Mouse (Mus musculus): ENCODE measurements around the gene Lgals3bp. TPM values are rescaled to one million over a fixed set of nuclear protein-coding genes. Genes with fewer than 3 reads are reported as not detected.

The Lgals3bp gene
- 1.5 and 3.0 TPM in 2 replicates for total RNA-seq (2012; rRNA removed)

DNA sequence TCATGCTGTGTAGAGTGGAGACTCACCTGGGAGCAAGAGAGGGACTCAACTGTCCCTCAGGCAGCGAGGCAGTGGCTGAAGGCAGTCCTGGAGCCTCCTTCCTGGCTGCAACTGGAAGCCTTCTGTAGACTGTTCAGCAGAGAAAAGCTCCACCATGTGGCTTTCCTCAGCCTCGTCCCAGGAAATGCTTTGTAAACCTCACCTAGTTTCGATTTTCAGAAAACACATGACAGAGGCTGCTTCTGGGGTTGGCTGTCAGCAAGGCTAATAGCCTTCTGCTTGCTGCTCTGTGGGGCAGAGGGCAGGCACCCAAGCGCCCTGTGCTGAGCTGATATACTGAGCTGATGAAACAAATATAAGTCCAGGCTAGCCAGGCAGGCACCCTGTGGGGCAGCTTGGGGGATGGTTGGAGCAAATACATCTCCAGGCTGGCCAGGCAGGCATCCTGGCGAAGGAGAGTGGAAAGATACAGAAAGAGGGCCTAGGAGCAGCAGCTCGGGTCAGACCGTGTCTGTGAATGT is at the start of gene Lgals3bp:
Lgals3bp (minus strand) TSS at position 333 of the 521 bp plus-strand sequence.
- in situ Hi-C loops (cut with MboI; ENCODE audit: low sequenced_read_pairs in 2 of 2, unreplicated experiment in 2 of 2) = no loop called here
- Histone ChIP-seq H3K4me1 (ENCODE audit: control insufficient read depth in 2 of 2, insufficient read depth in 2 of 2, low read length in 2 of 2, poor library complexity in 1 of 2) (peaks cover 2 to 14% of the 10 kb centered on the region in 2 experiments; a peak in 3 of 4 replicates), H3K36me3 (ENCODE audit: control insufficient read depth, insufficient read depth, low read length, poor library complexity, severe bottlenecking) (peaks cover 5% of the 10 kb centered on the region), H3K27ac (ENCODE audit: insufficient read depth, low read depth, low read length, poor library complexity, severe bottlenecking) (no peak within 1 kb of the TSS), H3K9ac (ENCODE audit: insufficient read depth, low read depth, low read length, poor library complexity, severe bottlenecking) (no peak within 1 kb of the TSS), H3K9me3 (ENCODE audit: control insufficient read depth, insufficient read depth, low read depth, low read length) (no peaks in the 10 kb centered on the region), H3K4me3 (ENCODE audit: insufficient read depth in 1 of 2, low read depth in 1 of 2, low read length in 2 of 2, poor library complexity in 1 of 2, severe bottlenecking in 1 of 2) (no peak within 1 kb of the TSS)
- DNase-seq (ENCODE audit: low read depth, low spot score) = no peak
- TF ChIP-seq MAFK (IDR thresholded peaks at IDR 0.05; ENCODE audit: insufficient read depth, low read depth, low read length) = no peak
- TF ChIP-seq ZNF384 (IDR thresholded peaks at IDR 0.05; ENCODE audit: low read depth, low read length) = no peak
- no peak for TF ChIP-seq CHD2 (IDR thresholded peaks at IDR 0.05; ENCODE audit: low read depth, low read length)
- TF ChIP-seq HCFC1 (IDR thresholded peaks at IDR 0.05; ENCODE audit: borderline replicate concordance, insufficient read depth, low read length) = no peak
- TF ChIP-seq ZC3H11A (IDR thresholded peaks at IDR 0.05; ENCODE audit: borderline replicate concordance, low read depth, low read length) = no peak

- no peak overlapping the region for H3K9ac ChIP-seq (ENCODE audit: insufficient read depth, low read depth, low read length, poor library complexity, severe bottlenecking)
- H3K27ac ChIP-seq (ENCODE audit: insufficient read depth, low read depth, low read length, poor library complexity, severe bottlenecking) = no peak overlapping the region
- H3K4me3 ChIP-seq (ENCODE audit: insufficient read depth in 1 of 2, low read depth in 1 of 2, low read length in 2 of 2, poor library complexity in 1 of 2, severe bottlenecking in 1 of 2) = no peak overlapping the region
- DNase-seq (ENCODE audit: low read depth, low spot score) = no peak
- no peak for TF ChIP-seq MAFK (IDR thresholded peaks at IDR 0.05; ENCODE audit: insufficient read depth, low read depth, low read length)
- no peak for TF ChIP-seq HCFC1 (IDR thresholded peaks at IDR 0.05; ENCODE audit: borderline replicate concordance, insufficient read depth, low read length)
- no peak for TF ChIP-seq ZC3H11A (IDR thresholded peaks at IDR 0.05; ENCODE audit: borderline replicate concordance, low read depth, low read length)
- TF ChIP-seq CHD2 (IDR thresholded peaks at IDR 0.05; ENCODE audit: low read depth, low read length) = no peak
- no peak for TF ChIP-seq ZNF384 (IDR thresholded peaks at IDR 0.05; ENCODE audit: low read depth, low read length)
- H3K36me3 ChIP-seq (ENCODE audit: control insufficient read depth, insufficient read depth, low read length, poor library complexity, severe bottlenecking) = no peaks in the 10 kb centered on the region
- peaks cover 3 to 9% of the 10 kb centered on the region in 2 experiments; a peak in 2 of 4 replicates for H3K4me1 ChIP-seq (ENCODE audit: control insufficient read depth in 2 of 2, insufficient read depth in 2 of 2, low read length in 2 of 2, poor library complexity in 1 of 2)
- no peaks in the 10 kb centered on the region for H3K9me3 ChIP-seq (ENCODE audit: control insufficient read depth, insufficient read depth, low read depth, low read length)
- in situ Hi-C loops (cut with MboI; ENCODE audit: low sequenced_read_pairs in 2 of 2, unreplicated experiment in 2 of 2) = no loop called here
Measured at GRCm38 (mm10) chr11:118451211-118451610, 49.3 kb upstream of the Lgals3bp start.

- no peaks in the 10 kb centered on the region for H3K4me1 ChIP-seq (ENCODE audit: control insufficient read depth in 2 of 2, insufficient read depth in 2 of 2, low read length in 2 of 2, poor library complexity in 1 of 2)
- H3K4me3 ChIP-seq (ENCODE audit: insufficient read depth in 1 of 2, low read depth in 1 of 2, low read length in 2 of 2, poor library complexity in 1 of 2, severe bottlenecking in 1 of 2) = no peak overlapping the region
- no peaks in the 10 kb centered on the region for H3K9me3 ChIP-seq (ENCODE audit: control insufficient read depth, insufficient read depth, low read depth, low read length)
- no peak for DNase-seq (ENCODE audit: low read depth, low spot score)
- no peaks in the 10 kb centered on the region for H3K36me3 ChIP-seq (ENCODE audit: control insufficient read depth, insufficient read depth, low read length, poor library complexity, severe bottlenecking)
- no peak overlapping the region for H3K27ac ChIP-seq (ENCODE audit: insufficient read depth, low read depth, low read length, poor library complexity, severe bottlenecking)
- no peak overlapping the region for H3K9ac ChIP-seq (ENCODE audit: insufficient read depth, low read depth, low read length, poor library complexity, severe bottlenecking)
- in situ Hi-C loops (cut with MboI; ENCODE audit: low sequenced_read_pairs in 2 of 2, unreplicated experiment in 2 of 2) = no loop called here
- no peak for TF ChIP-seq ZC3H11A (IDR thresholded peaks at IDR 0.05; ENCODE audit: borderline replicate concordance, low read depth, low read length)
- TF ChIP-seq HCFC1 (IDR thresholded peaks at IDR 0.05; ENCODE audit: borderline replicate concordance, insufficient read depth, low read length) = no peak
- TF ChIP-seq ZNF384 (IDR thresholded peaks at IDR 0.05; ENCODE audit: low read depth, low read length) = no peak
- TF ChIP-seq CHD2 (IDR thresholded peaks at IDR 0.05; ENCODE audit: low read depth, low read length) = no peak
- TF ChIP-seq MAFK (IDR thresholded peaks at IDR 0.05; ENCODE audit: insufficient read depth, low read depth, low read length) = no peak
Measured at GRCm38 (mm10) chr11:118448385-118448784, 46.5 kb upstream of the Lgals3bp start.

GRCm38 (mm10) chr11:118447346-118447745 is 45.5 kb upstream of the Lgals3bp start:
- Histone ChIP-seq H3K9me3 (ENCODE audit: control insufficient read depth, insufficient read depth, low read depth, low read length) (no peaks in the 10 kb centered on the region), H3K27ac (ENCODE audit: insufficient read depth, low read depth, low read length, poor library complexity, severe bottlenecking) (no peak overlapping the region), H3K9ac (ENCODE audit: insufficient read depth, low read depth, low read length, poor library complexity, severe bottlenecking) (no peak overlapping the region), H3K4me3 (ENCODE audit: insufficient read depth in 1 of 2, low read depth in 1 of 2, low read length in 2 of 2, poor library complexity in 1 of 2, severe bottlenecking in 1 of 2) (no peak overlapping the region), H3K36me3 (ENCODE audit: control insufficient read depth, insufficient read depth, low read length, poor library complexity, severe bottlenecking) (no peaks in the 10 kb centered on the region), H3K4me1 (ENCODE audit: control insufficient read depth in 2 of 2, insufficient read depth in 2 of 2, low read length in 2 of 2, poor library complexity in 1 of 2) (no peaks in the 10 kb centered on the region)
- in situ Hi-C loops (cut with MboI; ENCODE audit: low sequenced_read_pairs in 2 of 2, unreplicated experiment in 2 of 2) = no loop called here
- DNase-seq (ENCODE audit: low read depth, low spot score) = no peak
- no peak for TF ChIP-seq CHD2 (IDR thresholded peaks at IDR 0.05; ENCODE audit: low read depth, low read length)
- TF ChIP-seq ZNF384 (IDR thresholded peaks at IDR 0.05; ENCODE audit: low read depth, low read length) = no peak
- no peak for TF ChIP-seq MAFK (IDR thresholded peaks at IDR 0.05; ENCODE audit: insufficient read depth, low read depth, low read length)
- no peak for TF ChIP-seq ZC3H11A (IDR thresholded peaks at IDR 0.05; ENCODE audit: borderline replicate concordance, low read depth, low read length)
- no peak for TF ChIP-seq HCFC1 (IDR thresholded peaks at IDR 0.05; ENCODE audit: borderline replicate concordance, insufficient read depth, low read length)

Measured in ES-E14 (cell line).